Mouse (Mus musculus) heart, embryonic 11.5 days (tissue): ENCODE results near the gene Cbfa2t2. TPM values are rescaled to one million over a fixed set of nuclear protein-coding genes. Genes with fewer than 3 reads are reported as not detected.
A peak's percentile ranks its signal among the peaks of the same experiment; 100 is the strongest.

ENCODE experiments used
- ATAC-seq: fragments of 200-750 bp; cut with Nextera tagmentation; replicated peaks from 2 replicates; pipeline ENCODE4 v1.8.0; 2017; ENCODE audit warnings: moderate library complexity; ENCODE audit not compliant: insufficient number of reproducible peaks, low FRiP score, low TSS enrichment
- H3K27ac ChIP-seq: fragments of 300-500 bp; sonication (generic); 2 replicates; pipeline ENCODE4 v1.5.1; 2014; ENCODE audit warnings: mild to moderate bottlenecking, low read depth, low read length
- H3K27me3 ChIP-seq: fragments of 300-500 bp; sonication (generic); 2 replicates; pipeline ENCODE4 v1.6.1; 2014; ENCODE audit warnings: mild to moderate bottlenecking, low read length, mixed read lengths; ENCODE audit not compliant: control insufficient read depth, insufficient read depth
- H3K36me3 ChIP-seq: fragments of 300-500 bp; sonication (generic); 2 replicates; pipeline ENCODE4 v1.6.1; 2014; ENCODE audit warnings: mild to moderate bottlenecking, low read length, moderate library complexity, mixed read lengths; ENCODE audit not compliant: control insufficient read depth, insufficient read depth
- H3K4me1 ChIP-seq: fragments of 300-500 bp; sonication (generic); 2 replicates; pipeline ENCODE4 v1.6.1; 2014; ENCODE audit warnings: low read length; ENCODE audit not compliant: control insufficient read depth, insufficient read depth
- H3K4me2 ChIP-seq: fragments of 300-500 bp; sonication (generic); 2 replicates; pipeline ENCODE4 v1.6.1; 2014; ENCODE audit warnings: mild to moderate bottlenecking, moderate library complexity
- H3K4me3 ChIP-seq: fragments of 300-500 bp; sonication (generic); 2 replicates; pipeline ENCODE4 v1.5.1; 2014; ENCODE audit warnings: low read depth, low read length
- H3K9ac ChIP-seq: fragments of 300-500 bp; sonication (generic); 2 replicates; pipeline ENCODE4 v1.6.1; 2014; ENCODE audit warnings: mild to moderate bottlenecking, low read depth, low read length, moderate library complexity
- H3K9me3 ChIP-seq: fragments of 300-500 bp; sonication (generic); replicated peaks from 2 replicates; pipeline ENCODE4 v1.6.1; 2016; ENCODE audit warnings: low read length; ENCODE audit not compliant: control insufficient read depth
- WGBS: fragments of 180-500 bp; shearing (Covaris S2); extraction: QIAGEN DNeasy Blood & Tissue Kit; methylation state at CpG from one replicate; pipeline ENCODE4 v1.1.7; 2014; ENCODE audit not compliant: insufficient replicate concordance; 5-methylcytosine and 5-hydroxymethylcytosine counted together
- polyA plus RNA-seq: library from polyadenylated mRNA; unstranded; fragments of >200 nt; fragmentation: Nextera tagmentation; extraction: Ambion mirVana; gene quantifications from 2 replicates; pipeline ENCODE4 v1.2.1, GENCODE M21; 2014

The Cbfa2t2 gene
- polyA plus RNA-seq, 1 experiment from 2014 or later, result 31.2 TPM

DNA sequence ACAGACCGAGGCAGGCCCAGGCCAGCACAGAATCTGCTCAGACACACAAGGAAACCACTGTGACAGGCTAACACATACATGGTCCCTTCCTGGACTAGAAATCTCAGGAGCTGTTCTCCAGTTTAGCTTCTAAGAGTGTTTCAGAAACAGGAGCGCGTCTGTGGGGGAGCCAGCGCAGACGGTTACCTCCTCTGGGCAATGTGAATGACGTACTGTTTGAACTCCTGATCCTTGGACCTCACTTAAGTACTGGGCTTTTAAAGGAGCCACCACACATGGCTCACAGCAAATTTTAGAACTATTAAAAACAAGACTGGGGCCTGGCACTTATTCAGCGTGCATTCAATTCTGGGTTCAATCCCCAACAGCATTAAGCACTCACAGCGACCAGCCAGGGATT lies 130.4 kb downstream of the Cbfa2t2 start:
- WGBS, result 60% methylated on average over 8 of the region's 8 CpGs
- H3K27ac ChIP-seq, result no peak overlapping the region
- H3K9ac ChIP-seq, result no peak overlapping the region
- H3K4me1 ChIP-seq, result peaks cover 17% of the 10 kb centered on the region
- H3K4me2 ChIP-seq, result no peak overlapping the region
- no peak for ATAC-seq
- no peaks in the 10 kb centered on the region for H3K27me3 ChIP-seq
- no peak overlapping the region for H3K4me3 ChIP-seq
- H3K36me3 ChIP-seq, result 0 out of 2 replicates have a peak, but pooled peaks cover 7% of the 10 kb centered on the region
- no peaks in the 10 kb centered on the region for H3K9me3 ChIP-seq

DNA sequence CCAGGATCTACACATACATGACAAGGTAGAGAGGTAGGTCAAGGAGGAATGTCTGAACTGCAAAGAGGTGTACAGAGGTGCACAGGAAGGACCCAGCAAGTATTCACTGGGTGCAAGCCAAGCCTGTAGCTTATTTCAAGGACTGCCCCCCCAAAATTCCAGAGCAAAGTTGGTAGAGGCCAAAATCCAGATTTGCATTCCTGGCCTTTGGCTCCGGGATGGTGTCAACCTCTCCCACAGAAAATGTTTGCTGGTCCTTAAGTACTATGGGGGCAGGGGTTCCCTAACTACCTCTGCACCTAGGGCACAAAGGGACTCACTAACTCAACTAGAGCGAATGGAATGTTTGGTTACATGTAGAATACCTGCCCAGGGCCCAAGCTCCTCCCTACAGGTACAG lies 131.5 kb downstream of the Cbfa2t2 start:
- ATAC-seq, result no peak
- H3K9ac ChIP-seq, result no peak overlapping the region
- H3K27me3 ChIP-seq, result no peaks in the 10 kb centered on the region
- no peaks in the 10 kb centered on the region for H3K9me3 ChIP-seq
- H3K36me3 ChIP-seq, result 0 out of 2 replicates have a peak, but pooled peaks cover 5% of the 10 kb centered on the region
- peak overlapping the region; percentile 80; the same call in 1 of the 2 replicates for H3K4me3 ChIP-seq
- H3K4me1 ChIP-seq, result peaks cover 17% of the 10 kb centered on the region
- peak overlapping the region; percentile 83 for H3K4me2 ChIP-seq
- whole genome bisulfite sequencing, result 80% methylated on average over 2 of the region's 2 CpGs
- H3K27ac ChIP-seq, result peak overlapping the region; percentile 22; the same call in 1 of the 2 replicates

DNA sequence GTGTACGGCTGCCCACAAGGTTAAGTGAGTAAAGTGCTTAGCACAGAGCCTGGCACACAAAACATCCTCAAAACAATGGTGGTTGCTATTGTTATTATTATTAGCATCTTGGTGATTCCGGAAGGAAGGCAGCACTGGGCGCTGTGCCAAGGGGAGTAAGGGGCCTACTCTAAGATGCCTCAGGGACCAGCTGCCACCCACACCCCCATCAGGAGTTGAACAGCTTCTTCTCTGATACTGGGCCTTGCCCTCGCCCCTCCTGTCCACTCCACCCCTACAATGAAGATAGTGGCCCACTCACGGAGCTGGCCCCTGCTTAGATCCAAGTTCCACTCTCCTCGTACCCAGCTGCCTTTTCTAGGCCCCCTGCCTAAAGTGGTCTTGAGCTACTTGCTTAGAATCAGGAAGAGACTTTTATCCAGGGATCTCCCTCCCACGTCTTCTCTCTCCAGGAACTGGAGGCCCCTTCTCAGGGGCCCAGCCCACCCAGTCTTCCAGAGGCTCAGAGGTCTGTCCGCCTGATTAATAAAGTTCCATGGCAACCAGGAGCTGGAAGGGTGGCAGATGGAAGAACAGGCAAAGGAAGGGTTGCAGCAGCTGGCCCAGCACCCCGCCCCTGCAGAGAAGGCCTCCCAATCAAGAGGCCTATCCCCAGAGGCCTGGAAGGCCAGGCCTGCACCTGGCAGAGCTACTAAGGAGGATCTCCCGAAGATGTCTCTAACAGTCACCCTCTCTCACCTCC lies 132.2 kb downstream of the Cbfa2t2 start:
- peak overlapping the region; percentile 80 for H3K4me3 ChIP-seq
- no peak for ATAC-seq
- H3K4me2 ChIP-seq, result peak overlapping the region; percentile 83
- no peaks in the 10 kb centered on the region for H3K9me3 ChIP-seq
- 20% methylated on average over 10 of the region's 10 CpGs for WGBS
- peak overlapping the region; percentile 85 for H3K27ac ChIP-seq
- 0 out of 2 replicates have a peak, but pooled peaks cover 5% of the 10 kb centered on the region for H3K36me3 ChIP-seq
- H3K9ac ChIP-seq, result peak overlapping the region; percentile 82
- peaks cover 17% of the 10 kb centered on the region for H3K4me1 ChIP-seq
- H3K27me3 ChIP-seq, result no peaks in the 10 kb centered on the region

DNA sequence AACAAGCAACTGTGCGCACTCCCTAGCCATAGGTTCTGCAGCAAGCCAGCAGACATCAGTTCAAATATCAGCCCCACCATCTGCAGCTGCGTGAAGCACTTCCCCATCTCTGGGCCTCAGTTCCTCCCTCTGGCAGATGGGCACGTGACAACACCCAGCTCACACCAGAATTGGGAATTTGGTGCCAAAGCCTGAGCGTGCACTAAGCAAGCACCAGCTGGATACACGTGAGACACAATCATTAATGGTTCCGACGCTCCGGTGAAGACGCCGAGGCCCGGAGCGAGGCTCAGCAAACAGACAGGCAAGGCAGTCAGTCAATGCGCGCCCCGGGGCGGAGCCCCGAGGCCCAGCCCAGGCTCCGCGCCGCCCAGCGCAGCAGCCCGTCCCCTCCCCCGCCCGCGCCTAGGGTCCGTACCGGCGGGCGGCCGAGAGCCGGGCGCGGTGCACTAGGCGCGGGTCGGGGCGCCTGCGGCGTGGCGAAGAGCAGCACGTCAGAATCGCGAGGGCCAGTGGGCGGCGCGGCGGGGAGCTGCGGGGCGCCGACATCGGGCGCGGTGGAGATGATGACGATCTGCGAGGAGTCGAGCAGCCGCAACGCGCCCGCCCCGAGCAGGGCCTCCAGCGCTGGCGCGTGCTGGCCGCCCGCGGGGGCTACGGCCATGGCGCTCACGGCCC lies 132.9 kb downstream of the Cbfa2t2 start:
- H3K4me3 ChIP-seq, result peak overlapping the region; percentile 80
- peaks cover 17% of the 10 kb centered on the region for H3K4me1 ChIP-seq
- no peaks in the 10 kb centered on the region for H3K9me3 ChIP-seq
- H3K9ac ChIP-seq, result peak overlapping the region; percentile 82
- ATAC-seq, result peak; percentile 86
- no peaks in the 10 kb centered on the region for H3K27me3 ChIP-seq
- H3K27ac ChIP-seq, result peak overlapping the region; percentile 85
- WGBS, result under 1% methylated on average over 48 of the region's 70 CpGs
- 0 out of 2 replicates have a peak, but pooled peaks cover 1% of the 10 kb centered on the region for H3K36me3 ChIP-seq
- H3K4me2 ChIP-seq, result peak overlapping the region; percentile 83

DNA sequence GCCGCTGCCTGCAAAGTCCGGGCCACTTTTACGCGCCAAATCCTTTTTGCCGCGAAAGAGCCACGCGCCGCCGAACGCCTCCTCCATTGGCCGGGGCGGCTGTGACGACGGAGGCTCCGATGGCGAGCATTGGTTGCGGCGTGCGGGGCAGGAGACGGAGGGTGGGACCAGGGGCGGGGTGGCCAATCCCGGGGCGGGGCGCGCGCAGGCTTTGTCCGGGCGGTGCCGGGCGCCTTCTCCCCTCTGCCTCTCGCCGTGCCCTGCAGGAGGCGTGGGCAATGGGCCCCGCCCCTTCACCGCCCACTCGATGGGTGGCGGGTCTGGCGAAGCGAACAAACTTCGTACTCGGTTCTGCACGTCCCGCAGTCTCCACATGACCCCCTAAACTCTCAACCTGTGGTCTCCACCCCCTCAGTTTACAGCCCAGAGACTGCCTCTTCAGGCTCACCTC lies 133.6 kb downstream of the Cbfa2t2 start, which contains the start of gene E2f1:
E2f1 (minus strand) TSS at position 57 of the 451 bp plus-strand sequence.
- H3K9ac ChIP-seq, result peak within 1 kb of the TSS; percentile 82
- peak within 1 kb of the TSS; percentile 83 for H3K4me2 ChIP-seq
- H3K4me3 ChIP-seq, result peak within 1 kb of the TSS; percentile 80
- H3K36me3 ChIP-seq, result no peaks in the 10 kb centered on the region
- peaks cover 17% of the 10 kb centered on the region for H3K4me1 ChIP-seq
- peak within 1 kb of the TSS; percentile 85 for H3K27ac ChIP-seq
- ATAC-seq, result peak; percentile 98
- H3K9me3 ChIP-seq, result no peaks in the 10 kb centered on the region
- no peaks in the 10 kb centered on the region for H3K27me3 ChIP-seq
- under 1% methylated on average over 43 of the region's 44 CpGs for WGBS

DNA sequence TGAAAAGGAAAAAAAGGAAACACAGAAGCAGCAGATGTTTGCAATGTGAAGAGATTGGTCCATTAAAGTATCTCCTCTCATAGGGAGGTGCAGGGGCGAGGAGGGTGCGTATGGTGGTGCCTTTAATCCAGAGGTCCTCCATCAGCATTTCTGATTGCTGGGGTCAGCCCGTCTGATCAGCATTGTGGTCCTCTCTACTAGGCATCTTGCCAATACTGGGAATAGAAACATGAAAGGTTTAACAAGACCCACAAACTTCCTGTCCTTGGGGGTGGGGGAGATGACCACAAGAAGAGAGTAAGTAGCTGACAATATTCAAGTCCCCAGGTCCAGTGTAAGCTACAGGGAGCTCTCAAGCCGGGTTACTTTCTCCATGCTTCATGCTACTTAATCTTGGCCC lies 134.4 kb downstream of the Cbfa2t2 start:
- H3K27ac ChIP-seq, result no peak overlapping the region

DNA sequence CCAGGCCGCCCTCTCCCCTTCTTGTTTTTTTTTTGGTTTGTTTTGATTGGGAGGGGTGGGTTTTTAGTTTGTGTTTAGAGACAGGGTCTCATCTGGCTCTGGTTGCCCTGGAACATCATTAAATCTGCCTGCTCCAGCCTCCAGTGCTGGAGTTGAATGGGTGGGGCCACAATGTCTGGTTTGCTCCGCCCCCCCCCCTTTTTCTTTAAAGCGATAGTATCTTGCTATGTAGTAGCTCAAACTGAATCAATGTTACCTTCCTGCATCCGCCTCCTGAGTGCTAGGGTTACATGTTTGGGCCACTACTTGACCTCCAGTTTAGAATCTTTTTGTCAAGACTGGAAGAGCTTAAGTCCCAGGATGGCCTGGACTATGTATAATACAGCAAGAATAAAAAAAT lies 135.0 kb downstream of the Cbfa2t2 start:
- Histone ChIP-seq H3K4me3 (no peak overlapping the region), H3K27me3 (no peaks in the 10 kb centered on the region), H3K4me1 (peaks cover 17% of the 10 kb centered on the region), H3K36me3 (no peaks in the 10 kb centered on the region), H3K27ac (no peak overlapping the region), H3K9me3 (no peaks in the 10 kb centered on the region), H3K9ac (no peak overlapping the region), H3K4me2 (no peak overlapping the region)
- ATAC-seq, result no peak
- 76% methylated on average over 4 of the region's 4 CpGs for WGBS

More for the DNA sequence above, 134.4 kb downstream of the Cbfa2t2 start:
- H3K4me2 ChIP-seq, result peak overlapping the region; percentile 83; the same call in 1 of the 2 replicates
- no peaks in the 10 kb centered on the region for H3K27me3 ChIP-seq
- 77% methylated on average over 4 of the region's 4 CpGs for WGBS
- H3K4me3 ChIP-seq, result no peak overlapping the region
- H3K9me3 ChIP-seq, result no peaks in the 10 kb centered on the region
- H3K9ac ChIP-seq, result no peak overlapping the region
- no peak for ATAC-seq
- no peaks in the 10 kb centered on the region for H3K36me3 ChIP-seq
- H3K4me1 ChIP-seq, result peaks cover 17% of the 10 kb centered on the region

DNA sequence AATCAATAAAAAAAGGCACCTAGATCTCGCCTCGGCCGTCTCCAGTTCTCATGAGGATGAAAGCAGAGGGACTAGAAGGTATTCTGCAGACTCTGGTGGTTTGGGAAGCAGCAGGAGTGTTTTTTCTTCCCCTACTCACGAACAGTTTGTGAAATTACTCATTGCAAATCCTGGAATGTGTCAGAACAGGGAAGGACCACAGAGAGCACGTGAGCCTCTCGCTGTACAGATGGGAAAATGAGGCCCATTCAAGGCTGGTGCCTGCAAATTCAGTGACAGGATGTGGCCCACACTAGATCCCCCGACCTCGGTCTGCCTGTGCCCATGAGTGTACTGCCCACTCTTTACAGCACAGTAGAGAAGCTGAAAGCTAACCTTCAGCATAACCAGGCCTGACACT lies 135.7 kb downstream of the Cbfa2t2 start:
- 74% methylated on average over 8 of the region's 8 CpGs for WGBS
- Histone ChIP-seq H3K9me3 (no peaks in the 10 kb centered on the region), H3K36me3 (no peaks in the 10 kb centered on the region), H3K27me3 (no peaks in the 10 kb centered on the region), H3K4me2 (no peak overlapping the region), H3K9ac (no peak overlapping the region), H3K27ac (no peak overlapping the region), H3K4me3 (no peak overlapping the region), H3K4me1 (peaks cover 12% of the 10 kb centered on the region)
- no peak for ATAC-seq
